Mouse (Mus musculus) kidney, postnatal 0 days (tissue): ENCODE data around the gene Ngf. TPM values are rescaled to one million over a fixed set of nuclear protein-coding genes. Genes with fewer than 3 reads are reported as not detected.

Experiments used
- ATAC-seq: fragments of 200-750 bp; cut with Nextera tagmentation; replicated peaks from 2 replicates; pipeline ENCODE4 v1.8.0; 2017; ENCODE audit warnings: low read depth, moderate number of reproducible peaks, moderate TSS enrichment, moderate library complexity; ENCODE audit not compliant: low FRiP score
- DNase-seq: peaks from one replicate; pipeline ENCODE4 v3.0.0-alpha.2; 2016; ENCODE audit warnings: low spot score
- H3K27ac ChIP-seq: fragments of 300-500 bp; sonication (generic); 2 replicates; pipeline ENCODE4 v1.5.1; 2014; ENCODE audit warnings: mild to moderate bottlenecking
- H3K27me3 ChIP-seq: fragments of 300-500 bp; sonication (generic); 2 replicates; pipeline ENCODE4 v1.6.1; 2014; ENCODE audit warnings: low read length, mixed read lengths; ENCODE audit not compliant: insufficient read depth
- H3K36me3 ChIP-seq: fragments of 300-500 bp; sonication (generic); 2 replicates; pipeline ENCODE4 v1.6.1; 2014; ENCODE audit warnings: low read length, mixed read lengths; ENCODE audit not compliant: insufficient read depth
- H3K4me1 ChIP-seq: fragments of 300-500 bp; sonication (generic); replicated peaks from 2 replicates; pipeline ENCODE4 v1.6.1; 2014; ENCODE audit warnings: antibody characterized with exemption, low read length, mixed read lengths; ENCODE audit not compliant: insufficient read depth
- H3K4me2 ChIP-seq: fragments of 300-500 bp; sonication (generic); 2 replicates; pipeline ENCODE4 v1.6.1; 2014; ENCODE audit warnings: mild to moderate bottlenecking, low read length, moderate library complexity, mixed read lengths
- H3K4me3 ChIP-seq: fragments of 300-500 bp; sonication (generic); replicated peaks from 2 replicates; pipeline ENCODE4 v1.5.1; 2014; ENCODE audit warnings: low read depth, low read length
- H3K9ac ChIP-seq: fragments of 300-500 bp; sonication (generic); 2 replicates; pipeline ENCODE4 v1.6.1; 2014; ENCODE audit warnings: low read depth, low read length
- H3K9me3 ChIP-seq: fragments of 300-500 bp; sonication (generic); replicated peaks from 2 replicates; pipeline ENCODE4 v1.6.1; 2016; ENCODE audit warnings: low read length, inconsistent platforms, mixed read lengths
- CTCF ChIP-seq: IDR thresholded peaks from 2 replicates; pipeline ENCODE4 v1.5.1; 2016; ENCODE audit warnings: antibody characterized with exemption, low read depth, mild to moderate bottlenecking, moderate library complexity
- WGBS: fragments of 180-500 bp; shearing (Covaris S2); extraction: QIAGEN DNeasy Blood & Tissue Kit; methylation state at CpG from one replicate; pipeline ENCODE4 v1.1.7; 2014; 5-methylcytosine and 5-hydroxymethylcytosine counted together
- polyA plus RNA-seq: library from polyadenylated mRNA; unstranded; fragments of >200 nt; fragmentation: Nextera tagmentation; extraction: Ambion mirVana; gene quantifications from 2 replicates; pipeline ENCODE4 v1.2.1, GENCODE M21; 2015

The Ngf gene
- polyA plus RNA-seq, 1 experiment from 2014 or later, result 3.0 TPM

DNA sequence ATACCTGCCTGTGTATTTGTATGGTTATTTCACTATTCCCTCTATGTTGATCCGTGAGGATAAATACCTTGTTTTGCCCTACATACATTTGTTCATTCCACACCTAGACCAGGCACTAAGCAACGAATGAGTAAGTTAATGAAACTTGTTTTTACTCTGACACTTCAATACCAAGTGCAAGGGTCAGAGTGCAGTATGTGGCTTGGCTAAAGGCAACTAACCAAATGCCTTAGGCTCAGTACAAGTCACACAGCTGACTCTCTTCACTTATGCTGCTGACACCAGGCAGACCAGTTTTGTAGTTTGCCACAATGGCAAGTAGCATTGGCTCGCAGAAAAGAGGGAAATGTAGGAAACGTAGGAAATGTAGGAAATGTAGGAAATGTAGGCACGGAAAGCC lies 77.8 kb downstream of the Ngf start:
- ATAC-seq, result no peak
- Histone ChIP-seq H3K27me3 (no peaks in the 10 kb centered on the region), H3K9ac (no peak overlapping the region), H3K4me2 (no peak overlapping the region), H3K4me1 (no peaks in the 10 kb centered on the region), H3K4me3 (no peak overlapping the region), H3K9me3 (no peaks in the 10 kb centered on the region), H3K27ac (no peak overlapping the region), H3K36me3 (no peaks in the 10 kb centered on the region)
- no peak for DNase-seq
- WGBS, result 72% methylated on average over 5 of the region's 5 CpGs
- TF ChIP-seq CTCF, result no peak

DNA sequence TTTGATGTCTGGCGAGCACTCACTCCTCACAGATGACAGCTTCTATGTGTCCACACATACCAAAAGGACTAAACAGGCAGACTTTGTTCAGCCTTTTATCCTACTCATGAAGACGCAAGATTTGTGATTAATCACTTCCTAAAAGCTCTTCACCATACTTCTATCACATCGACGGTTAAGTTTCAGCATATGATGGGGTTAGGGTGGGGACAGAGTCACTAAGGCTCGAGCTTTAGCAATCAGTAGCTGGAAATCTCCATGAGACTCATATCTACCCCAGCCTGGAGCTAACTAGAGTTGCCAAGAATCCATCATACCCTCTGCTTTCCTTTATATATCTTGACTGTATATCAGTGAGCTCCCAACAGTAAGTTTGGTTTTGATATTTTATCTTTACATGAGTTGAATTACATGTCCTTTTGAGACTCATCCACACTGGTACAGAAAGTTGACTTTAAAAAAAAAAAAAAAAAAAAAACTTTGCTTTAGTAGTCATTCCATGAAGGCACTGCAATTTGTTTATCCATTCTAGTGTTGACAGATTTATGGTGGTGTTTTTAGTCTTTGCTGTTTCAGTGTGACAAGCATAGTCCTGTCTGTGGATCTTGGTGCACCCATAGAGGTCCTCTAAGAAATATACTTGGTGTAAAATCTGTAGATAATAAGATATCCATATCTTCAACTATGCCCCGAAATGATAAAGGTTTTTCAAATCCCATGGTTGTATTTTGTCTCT lies 84.4 kb downstream of the Ngf start:
- DNase-seq, result no peak
- ATAC-seq, result no peak
- TF ChIP-seq CTCF, result no peak
- H3K9me3 ChIP-seq, result no peaks in the 10 kb centered on the region
- no peaks in the 10 kb centered on the region for H3K4me1 ChIP-seq
- H3K36me3 ChIP-seq, result no peaks in the 10 kb centered on the region
- WGBS, result 65% methylated on average over 6 of the region's 6 CpGs
- H3K27ac ChIP-seq, result no peak overlapping the region
- no peaks in the 10 kb centered on the region; the same call in 1 of the 2 replicates for H3K27me3 ChIP-seq
- H3K4me2 ChIP-seq, result no peak overlapping the region
- H3K9ac ChIP-seq, result no peak overlapping the region
- H3K4me3 ChIP-seq, result no peak overlapping the region

DNA sequence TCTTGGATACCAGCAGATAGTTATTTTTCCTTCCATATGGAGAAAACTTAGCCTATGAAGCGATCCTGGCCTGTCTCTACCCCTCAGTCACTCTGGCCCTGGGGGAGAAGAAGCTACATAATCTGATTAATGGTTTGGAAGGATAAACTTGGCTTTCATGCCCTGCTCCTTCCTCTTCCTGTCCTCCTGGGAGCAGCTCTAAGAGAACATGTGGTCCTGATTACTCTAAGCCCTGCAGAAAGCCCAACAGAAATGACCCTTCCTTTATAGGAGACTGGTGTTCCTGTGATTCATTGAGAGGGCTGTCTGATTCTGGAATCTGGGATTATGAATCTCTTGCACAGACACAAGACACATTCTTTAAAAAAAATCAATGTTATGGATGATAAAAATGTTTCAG lies 86.4 kb downstream of the Ngf start:
- 64% methylated on average over 1 of the region's 1 CpGs for WGBS
- Histone ChIP-seq H3K4me2 (no peak overlapping the region), H3K9me3 (no peaks in the 10 kb centered on the region), H3K27me3 (no peaks in the 10 kb centered on the region; the same call in 1 of the 2 replicates), H3K36me3 (no peaks in the 10 kb centered on the region), H3K27ac (no peak overlapping the region), H3K4me1 (no peaks in the 10 kb centered on the region), H3K4me3 (no peak overlapping the region), H3K9ac (no peak overlapping the region)
- DNase-seq, result no peak
- no peak for ATAC-seq
- TF ChIP-seq CTCF, result no peak

DNA sequence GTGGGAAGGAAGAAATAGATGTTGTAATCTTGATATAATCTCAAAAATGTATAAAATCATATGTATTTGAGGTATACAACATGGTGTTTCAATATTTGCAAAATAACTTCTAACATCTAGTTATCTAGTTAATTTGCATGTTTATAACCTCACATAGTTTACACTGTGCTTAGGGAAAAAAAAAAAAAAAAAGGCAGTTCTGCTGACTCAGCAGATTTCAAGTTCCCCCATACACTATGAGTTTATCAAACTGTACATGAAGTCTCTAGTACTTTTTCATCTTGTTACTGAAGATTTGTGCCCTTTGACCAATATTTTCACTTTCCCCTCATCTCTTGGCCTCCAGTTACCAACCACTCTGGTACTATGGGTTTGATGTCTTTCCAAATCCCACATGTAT lies 86.9 kb downstream of the Ngf start:
- H3K4me3 ChIP-seq, result no peak overlapping the region
- H3K9ac ChIP-seq, result no peak overlapping the region
- DNase-seq (no peak), ATAC-seq (no peak)
- no peak overlapping the region for H3K4me2 ChIP-seq
- TF ChIP-seq CTCF, result no peak
- H3K9me3 ChIP-seq, result no peaks in the 10 kb centered on the region
- no peaks in the 10 kb centered on the region; the same call in 1 of the 2 replicates for H3K27me3 ChIP-seq
- no peaks in the 10 kb centered on the region for H3K36me3 ChIP-seq
- H3K4me1 ChIP-seq, result no peaks in the 10 kb centered on the region
- H3K27ac ChIP-seq, result no peak overlapping the region
